Mouse (Mus musculus) layer of hippocampus, adult 2 months (tissue): ENCODE results near the gene Sub1. TPM values are rescaled to one million over a fixed set of nuclear protein-coding genes. Genes with fewer than 3 reads are reported as not detected.
A peak's percentile ranks its signal among the peaks of the same experiment; 100 is the strongest.

Experiments
- DNase-seq, 2 experiments: peaks; one replicate each; pipeline ENCODE4 v3.0.0; 2022; ENCODE audit warnings: low spot score in 2 of 2
- H3K27ac ChIP-seq: fragments of 200-600 bp; 2 replicates; pipeline ENCODE4 v1.8.1; 2022
- H3K4me3 ChIP-seq: fragments of 200-600 bp; 2 replicates; pipeline ENCODE4 v1.8.1; 2022; ENCODE audit warnings: mild to moderate bottlenecking
- CTCF ChIP-seq: fragments of 200-600 bp; conservative IDR thresholded peaks from 2 replicates; pipeline ENCODE4 v1.8.1; 2022; ENCODE audit warnings: antibody characterized with exemption, mild to moderate bottlenecking, moderate library complexity
- total RNA-seq, 2 experiments: library from RNA; stranded (reverse); gene quantifications; 2 replicates each; pipeline ENCODE4 v1.2.3; 2021

Sub1 gene
- total RNA-seq, 2 experiments from 2014 or later = 303 to 321 TPM

DNA sequence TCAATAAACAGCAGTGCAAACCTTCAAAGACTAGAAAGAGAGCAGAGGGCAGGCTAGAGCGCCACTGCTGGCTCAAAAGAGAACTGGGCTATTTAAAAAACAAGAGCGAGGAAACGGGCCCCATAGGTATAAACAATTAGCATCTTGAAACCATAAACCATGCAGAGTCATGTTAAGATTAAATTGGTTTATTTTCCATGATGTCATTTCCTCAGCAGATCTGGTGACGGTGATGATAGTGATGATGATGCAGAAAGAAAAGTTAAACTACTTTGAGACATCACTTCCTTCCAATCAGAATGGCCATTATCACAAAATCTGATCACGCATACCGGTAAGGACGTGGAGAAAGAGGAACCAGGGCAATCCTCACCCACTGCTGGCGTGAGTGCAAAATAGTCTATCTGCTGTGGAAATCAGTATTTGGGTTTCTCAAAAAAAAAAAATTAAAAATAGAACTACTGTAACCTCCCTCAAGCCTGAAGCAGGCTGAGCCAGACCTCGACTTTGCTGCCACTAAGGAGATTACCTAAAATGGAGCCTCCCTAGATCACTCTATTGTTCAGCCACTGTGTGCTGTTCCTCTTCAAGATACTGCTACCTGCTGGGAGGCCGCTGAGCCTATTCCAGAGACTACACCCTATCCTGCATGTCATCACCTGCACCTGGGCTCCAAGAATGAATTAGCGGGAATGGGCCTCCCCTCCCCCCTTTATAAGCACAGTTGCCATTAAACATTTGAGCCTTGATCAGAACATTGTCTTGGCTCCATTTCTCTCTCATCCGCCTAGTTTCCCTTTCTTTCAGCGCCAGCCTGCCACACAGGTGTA lies 11.4 kb upstream of the Sub1 start:
- Histone ChIP-seq H3K4me3 (no peak overlapping the region), H3K27ac (no peak overlapping the region)
- no peak for DNase-seq
- TF ChIP-seq CTCF = peak; percentile 52

DNA sequence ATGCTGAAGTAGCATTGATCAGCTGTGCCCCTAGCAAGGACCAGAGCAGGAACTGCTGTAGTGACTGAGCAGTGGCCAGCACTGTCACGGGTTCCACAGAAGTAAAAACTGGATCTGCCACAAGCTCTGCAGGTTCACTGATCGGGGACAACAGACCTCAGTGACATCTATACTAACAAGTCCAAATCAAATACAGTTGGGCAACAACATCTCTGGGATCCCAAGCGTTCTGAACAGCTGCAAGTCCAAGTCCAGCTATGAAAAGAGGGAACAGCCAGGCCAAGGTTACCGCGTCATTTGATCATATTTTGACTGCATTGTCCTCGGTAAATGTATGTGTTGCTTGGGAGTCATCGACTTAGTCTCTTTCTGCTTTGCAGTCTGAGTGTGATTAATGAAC lies 10.6 kb upstream of the Sub1 start:
- no peak for DNase-seq
- Histone ChIP-seq H3K27ac (no peak overlapping the region), H3K4me3 (no peak overlapping the region)
- TF ChIP-seq CTCF = no peak

DNA sequence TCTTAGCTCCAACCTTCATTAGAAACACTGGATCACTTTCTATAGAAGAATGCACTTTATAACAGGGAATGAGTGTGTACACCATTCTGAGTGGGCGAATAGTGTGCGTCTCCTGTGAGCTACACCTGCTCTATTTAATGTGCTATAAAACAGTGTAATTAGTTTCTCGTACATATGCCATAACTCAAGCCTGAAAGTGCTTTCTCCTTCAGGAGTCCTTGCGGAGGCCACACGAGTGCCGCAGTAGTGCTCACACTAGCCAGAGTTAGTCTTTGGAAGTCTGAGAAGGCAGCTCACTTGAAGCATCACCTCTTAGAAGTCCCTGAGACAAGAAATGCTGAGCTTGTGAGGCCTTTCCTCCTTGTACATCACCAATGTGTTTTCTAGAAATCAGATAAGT lies 9.4 kb upstream of the Sub1 start:
- H3K4me3 ChIP-seq = no peak overlapping the region
- no peak overlapping the region for H3K27ac ChIP-seq
- no peak for TF ChIP-seq CTCF
- no peak for DNase-seq

DNA sequence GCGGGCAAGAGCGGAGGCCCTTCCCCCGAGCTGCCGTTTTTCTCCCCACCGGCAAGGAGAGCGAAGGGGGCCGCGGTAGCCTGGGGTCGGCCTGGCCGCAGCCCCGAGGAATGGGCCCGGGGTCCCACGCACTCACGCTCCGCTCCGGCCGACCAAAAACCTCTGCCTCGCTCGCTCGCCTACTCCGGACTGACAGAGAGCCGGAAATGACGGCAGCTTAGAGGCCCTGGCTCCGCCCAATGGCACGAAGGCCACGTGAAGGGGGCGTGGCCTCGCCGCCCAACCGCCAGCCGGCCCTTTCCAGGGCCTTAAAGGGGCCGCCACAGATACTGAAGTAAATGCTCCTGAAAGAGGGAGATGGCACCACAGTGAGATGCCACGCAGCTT lies 975 bp downstream of the Sub1 start:
- Histone ChIP-seq H3K27ac (peak overlapping the region; percentile 91), H3K4me3 (peak overlapping the region; percentile 99)
- DNase-seq = peak; percentile 92 to 94
- no peak for TF ChIP-seq CTCF

DNA sequence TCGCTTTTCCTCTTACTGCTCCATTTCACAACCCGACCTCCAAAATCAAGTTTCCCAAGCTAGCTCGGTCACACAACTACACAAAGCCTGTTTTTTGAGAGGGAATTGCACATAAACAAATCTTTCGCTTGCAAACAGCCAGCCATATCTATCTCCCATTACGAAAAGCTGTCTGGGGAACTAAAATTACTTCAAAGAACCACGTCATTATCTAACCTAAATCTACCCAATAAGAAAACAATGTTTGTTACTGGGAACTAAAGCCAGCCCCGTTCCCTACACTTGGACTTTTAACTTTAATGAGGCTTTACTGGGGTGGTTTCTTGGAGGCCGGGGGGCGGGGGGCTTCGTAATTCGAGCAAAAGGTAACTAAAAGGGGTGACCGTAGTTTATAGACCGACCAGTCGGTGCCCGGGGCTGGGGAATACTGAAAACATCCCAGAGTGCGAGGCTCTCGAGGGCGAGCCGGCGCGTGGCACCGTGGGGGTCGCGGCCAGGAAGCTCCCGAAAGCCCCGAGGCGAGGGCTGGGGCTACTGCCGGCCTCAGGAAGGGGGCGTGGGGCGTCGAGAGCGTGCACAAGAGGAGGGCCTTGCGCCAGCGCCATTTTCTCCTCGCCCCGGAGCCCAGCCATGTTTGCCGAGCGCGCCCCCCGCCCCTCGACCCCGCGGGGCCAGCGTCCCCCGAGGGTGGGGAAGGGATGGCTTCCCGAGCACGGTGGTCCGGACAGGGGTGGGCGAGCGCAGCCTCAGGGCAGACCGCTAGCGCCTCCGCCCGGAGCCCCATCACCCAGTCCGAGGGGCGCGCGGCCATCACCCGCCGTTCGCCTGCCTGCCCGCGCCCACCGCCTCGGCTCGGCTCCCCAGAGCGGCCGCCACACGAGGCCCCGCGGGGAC lies 1.6 kb downstream of the Sub1 start:
- Histone ChIP-seq H3K4me3 (peak overlapping the region; percentile 99), H3K27ac (peak overlapping the region; percentile 91)
- TF ChIP-seq CTCF = no peak
- peak in 1 of 2 experiments; percentile 54 for DNase-seq

DNA sequence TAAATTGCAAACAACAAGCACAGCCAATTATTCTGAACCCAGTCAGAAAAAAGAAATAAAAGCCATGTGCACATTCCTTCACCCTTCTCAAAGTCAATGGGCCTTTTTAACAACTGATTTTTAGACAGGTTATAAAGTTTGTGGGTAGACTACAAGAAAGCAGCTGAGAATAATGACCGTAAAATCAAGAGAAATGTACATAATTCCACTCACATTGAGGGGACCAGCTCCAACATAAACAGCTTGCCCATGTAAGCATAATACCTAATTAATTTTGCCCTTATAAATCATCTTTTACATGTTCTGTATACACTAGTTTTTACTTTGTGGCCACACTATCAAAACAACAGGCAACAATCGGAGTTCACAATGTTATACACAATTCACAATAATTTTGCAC lies 2.8 kb downstream of the Sub1 start:
- no peak for DNase-seq
- H3K27ac ChIP-seq = no peak overlapping the region; the same call in 1 of the 2 replicates
- H3K4me3 ChIP-seq = peak overlapping the region; percentile 99
- TF ChIP-seq CTCF = no peak

DNA sequence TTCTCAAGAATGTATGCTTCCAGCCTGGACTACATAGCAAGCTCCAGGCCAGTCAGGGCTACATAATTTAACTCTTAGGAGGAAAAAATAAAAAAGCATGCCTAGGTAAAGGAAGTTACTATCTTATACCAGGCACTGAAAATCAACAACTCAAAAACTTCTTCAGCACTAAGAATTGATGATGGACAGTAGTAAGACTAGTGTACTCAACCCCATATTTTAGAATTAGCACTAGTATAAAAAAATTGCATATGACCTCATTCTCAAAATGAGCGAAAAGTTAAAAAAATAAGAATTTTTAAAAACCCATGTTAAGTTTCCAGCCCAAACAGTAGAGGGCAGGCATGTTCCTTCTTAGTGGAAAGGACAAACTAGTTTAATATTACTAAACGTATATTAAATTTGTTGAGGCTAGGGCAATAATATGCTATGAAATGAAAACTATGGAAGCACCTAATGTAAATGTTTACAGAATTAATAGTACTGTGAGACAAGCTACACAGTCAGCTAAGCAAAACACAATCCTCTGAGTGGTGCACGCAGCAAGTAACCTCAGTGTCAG lies 5.2 kb downstream of the Sub1 start:
- peak; percentile 84 for TF ChIP-seq CTCF

DNA sequence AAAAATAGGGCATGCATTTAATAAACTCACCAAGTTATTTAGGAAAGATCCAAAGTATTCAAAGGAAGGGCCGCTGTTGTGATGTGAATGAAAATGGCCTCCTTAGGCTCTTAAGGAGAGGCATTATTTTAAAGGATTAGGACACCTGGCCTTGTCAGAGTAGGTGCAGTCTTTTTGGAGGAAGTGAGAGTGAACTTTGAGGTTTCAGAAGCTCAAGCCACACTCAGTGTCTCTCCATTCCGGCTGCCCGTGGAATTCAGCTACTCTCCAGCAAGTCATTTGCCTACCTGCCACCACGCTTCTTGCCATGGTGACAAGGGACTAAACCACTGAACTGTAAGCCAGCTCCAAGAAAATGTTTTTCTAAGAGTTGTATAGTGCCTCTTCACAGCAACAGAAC lies 8.2 kb downstream of the Sub1 start:
- no peak for DNase-seq
- no peak overlapping the region for H3K27ac ChIP-seq
- no peak for TF ChIP-seq CTCF
- no peak overlapping the region for H3K4me3 ChIP-seq

More for the DNA sequence above, 5.2 kb downstream of the Sub1 start:
- DNase-seq = no peak
- no peak overlapping the region for H3K4me3 ChIP-seq
- H3K27ac ChIP-seq = no peak overlapping the region

DNA sequence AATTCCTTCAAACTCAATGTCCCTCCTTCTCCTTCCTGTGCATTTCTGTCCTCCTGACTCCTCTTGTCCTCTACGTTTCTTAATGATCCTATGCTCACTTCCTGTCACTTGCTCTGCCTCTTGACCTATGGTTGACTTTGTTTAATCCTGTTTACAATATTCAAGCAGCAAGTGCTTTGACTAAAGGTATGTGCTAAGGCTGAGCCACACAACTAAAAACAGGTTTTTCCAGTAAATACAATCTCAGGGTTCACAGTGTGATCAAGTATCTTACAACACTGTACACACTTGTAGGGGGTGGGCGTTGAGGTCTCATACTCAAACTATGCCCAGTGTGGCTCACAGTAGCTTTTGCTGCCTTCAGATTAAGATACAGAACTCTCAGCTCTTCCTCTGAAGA lies 8.9 kb downstream of the Sub1 start:
- no peak overlapping the region for H3K27ac ChIP-seq
- no peak for DNase-seq
- no peak for TF ChIP-seq CTCF
- no peak overlapping the region for H3K4me3 ChIP-seq

DNA sequence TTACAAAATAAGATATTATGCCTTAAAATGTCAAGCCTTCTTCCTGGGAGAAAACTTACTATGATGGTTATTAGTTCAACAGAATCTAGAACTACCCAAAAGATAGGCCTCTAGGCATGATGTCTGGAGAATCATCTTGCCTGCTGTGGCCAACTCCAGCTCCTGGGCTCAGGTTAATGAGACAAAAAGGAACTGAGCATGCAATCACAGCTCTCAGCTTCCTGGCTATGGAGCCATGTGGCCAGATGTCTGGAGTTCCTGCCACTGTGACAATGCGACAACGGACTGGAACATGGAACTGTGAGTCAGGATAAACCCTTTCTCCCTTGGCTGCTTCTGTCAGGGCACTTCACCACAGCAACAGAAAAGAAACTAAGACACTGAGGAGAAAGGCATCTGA lies 14.8 kb downstream of the Sub1 start:
- H3K27ac ChIP-seq = peak overlapping the region; percentile 79
- DNase-seq = peak in 1 of 2 experiments; percentile 23
- TF ChIP-seq CTCF = no peak
- no peak overlapping the region for H3K4me3 ChIP-seq

DNA sequence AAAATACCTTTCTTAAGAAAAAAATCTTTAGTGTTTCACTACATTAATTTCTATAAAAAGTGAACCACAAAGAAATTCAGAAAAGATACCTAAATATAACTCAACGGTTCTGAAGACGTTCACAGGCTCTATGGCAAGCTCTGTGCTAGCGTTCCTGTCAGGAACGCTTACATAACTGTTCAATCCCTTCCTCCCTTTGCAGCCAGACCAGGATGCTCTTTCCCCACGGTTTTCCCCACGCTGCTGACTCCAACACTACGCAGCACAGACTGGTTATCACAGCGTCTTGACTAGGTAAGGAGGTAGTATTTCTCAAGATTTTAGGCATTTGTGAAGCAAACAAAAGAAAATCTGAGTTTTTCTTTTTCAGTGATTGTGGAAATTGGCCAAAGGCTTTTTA lies 15.3 kb downstream of the Sub1 start:
- Histone ChIP-seq H3K4me3 (no peak overlapping the region), H3K27ac (peak overlapping the region; percentile 79)
- TF ChIP-seq CTCF = no peak
- peak; percentile 50 to 81 for DNase-seq

DNA sequence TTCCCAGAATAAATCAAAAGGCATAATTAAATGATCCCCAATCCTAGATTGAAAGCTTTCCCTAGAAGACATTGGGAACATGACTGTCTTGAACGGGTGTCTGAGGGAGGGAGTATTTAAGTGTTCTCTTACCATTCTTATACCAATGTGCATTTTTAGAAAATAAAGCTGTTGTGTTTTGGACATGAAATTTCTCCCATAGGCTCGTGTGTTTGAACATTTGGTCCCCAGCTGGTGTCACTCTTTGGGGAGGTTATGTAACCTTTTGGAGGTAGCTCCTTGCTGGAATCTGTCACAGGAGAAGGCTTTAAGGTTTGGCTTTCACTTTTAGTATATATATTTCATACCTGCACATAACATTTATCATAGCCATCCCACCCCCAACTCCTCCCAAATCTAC lies 18.6 kb downstream of the Sub1 start:
- Histone ChIP-seq H3K27ac (peak overlapping the region; percentile 79), H3K4me3 (no peak overlapping the region)
- no peak for TF ChIP-seq CTCF
- peak in 1 of 2 experiments; percentile 33 for DNase-seq

DNA sequence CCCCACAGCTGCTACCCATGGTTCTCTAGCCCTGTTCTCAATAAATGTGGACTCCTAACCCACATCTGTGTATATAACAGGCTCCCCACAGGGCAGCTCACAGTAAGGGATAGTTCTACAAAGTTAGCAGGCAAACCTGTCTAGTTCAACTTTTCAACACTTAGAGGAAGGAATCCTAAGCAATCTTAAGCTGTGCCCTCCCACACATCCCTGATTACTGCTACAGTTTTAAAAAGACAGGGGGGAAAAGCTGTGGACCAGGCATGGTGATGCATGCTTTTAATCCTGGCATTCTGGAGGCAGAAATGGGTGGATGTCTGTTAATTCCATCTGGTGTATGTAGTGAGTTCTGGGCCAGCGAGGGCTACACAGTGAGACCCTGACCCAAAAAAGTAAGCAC lies 19.7 kb downstream of the Sub1 start:
- Histone ChIP-seq H3K4me3 (no peak overlapping the region), H3K27ac (peak overlapping the region; percentile 79)
- no peak for TF ChIP-seq CTCF
- DNase-seq = no peak
